Mouse (Mus musculus): ENCODE data around the gene Atp6v1c2.

Gene Atp6v1c2

GRCm38 (mm10) chr12:17329259-17329658 lies at the start of gene Atp6v1c2:
Atp6v1c2 (minus strand) TSS chr12:17329359.
- DNase-seq (ENCODE audit: low read depth), result no peak

GRCm38 (mm10) chr12:17376521-17376920 lies 47.4 kb upstream of the Atp6v1c2 start:
- DNase-seq (ENCODE audit: low read depth), result no peak

DNA sequence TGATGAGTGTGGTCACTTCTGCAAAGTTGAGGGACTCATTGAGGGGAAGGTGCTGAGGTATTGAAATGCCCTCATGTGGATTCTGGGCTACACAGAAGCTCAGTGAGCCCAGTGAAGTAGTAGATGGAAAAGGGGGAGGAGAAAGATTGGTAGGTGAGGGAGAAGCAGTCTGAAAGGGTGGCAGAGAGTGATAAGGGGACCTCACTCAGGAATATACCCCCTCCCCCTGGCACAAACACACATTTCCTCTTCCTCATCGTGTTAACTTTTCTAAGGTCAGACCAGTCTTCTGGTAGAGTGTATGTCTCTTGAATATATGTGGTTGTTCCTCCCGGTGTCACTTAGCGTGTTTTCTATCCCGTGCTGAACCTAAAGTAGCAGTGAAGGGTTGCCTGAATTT lies 46.1 kb upstream of the Atp6v1c2 start:
- no peak for DNase-seq (ENCODE audit: low read depth)

DNA sequence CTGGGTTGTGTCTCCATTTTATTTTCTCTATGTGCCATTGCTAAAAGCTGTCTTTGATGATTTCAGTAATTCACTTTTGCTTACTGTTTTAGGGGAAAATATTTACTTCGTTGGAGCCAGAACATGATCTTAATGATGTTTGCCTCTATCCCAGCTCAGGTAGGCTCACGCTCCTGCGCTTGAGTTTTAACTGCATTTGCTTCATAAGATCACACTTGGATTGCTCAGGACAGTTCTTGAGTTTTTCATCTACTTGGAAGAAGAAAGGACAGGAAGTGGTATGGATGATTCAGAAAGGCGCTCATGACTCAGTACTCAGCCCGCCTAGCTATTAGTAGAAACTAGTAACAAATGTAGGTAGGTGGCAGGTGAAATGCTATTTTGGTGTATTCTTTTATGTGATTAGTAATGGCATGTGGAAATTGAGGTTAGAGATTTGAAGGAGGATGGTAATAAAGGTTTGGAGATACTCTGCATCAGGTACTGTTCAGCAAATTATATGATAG lies 44.4 kb upstream of the Atp6v1c2 start:
- DNase-seq (ENCODE audit: low read depth), result peak; percentile 42

GRCm38 (mm10) chr12:17372696-17373095 lies 43.5 kb upstream of the Atp6v1c2 start:
- DNase-seq (ENCODE audit: low read depth), result peak; percentile 56

DNA sequence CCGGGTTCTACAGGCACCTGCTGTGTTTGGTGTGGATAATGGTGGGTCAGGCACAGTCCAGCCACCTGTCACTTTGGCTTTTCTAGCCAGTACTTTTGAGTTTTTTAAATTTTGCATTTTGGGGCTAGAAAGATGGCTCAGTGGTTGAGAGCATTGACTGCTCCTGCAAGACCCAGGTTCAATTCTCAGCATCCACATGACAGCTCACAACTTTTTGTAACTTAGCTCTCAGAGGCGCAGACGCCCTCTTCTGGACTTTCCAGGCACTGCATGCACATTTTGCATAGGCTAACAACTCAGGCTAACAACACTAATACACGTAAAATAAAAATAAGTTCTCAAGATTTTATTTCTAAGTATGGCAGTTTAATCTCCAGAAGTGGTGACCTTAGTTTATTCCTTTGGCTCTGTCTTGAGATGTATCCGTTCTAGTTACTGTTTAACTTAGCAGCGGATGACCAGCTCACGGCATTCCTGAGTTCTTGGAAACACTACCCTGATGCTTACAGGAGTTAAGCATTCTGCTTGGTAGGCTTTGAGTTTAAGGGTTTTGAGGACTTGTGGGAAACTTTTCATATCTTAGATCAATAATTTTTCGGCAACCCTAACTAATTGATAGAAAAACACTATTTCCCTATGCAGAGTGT lies 42.6 kb upstream of the Atp6v1c2 start:
- DNase-seq (ENCODE audit: low read depth), result peak; percentile 39

DNA sequence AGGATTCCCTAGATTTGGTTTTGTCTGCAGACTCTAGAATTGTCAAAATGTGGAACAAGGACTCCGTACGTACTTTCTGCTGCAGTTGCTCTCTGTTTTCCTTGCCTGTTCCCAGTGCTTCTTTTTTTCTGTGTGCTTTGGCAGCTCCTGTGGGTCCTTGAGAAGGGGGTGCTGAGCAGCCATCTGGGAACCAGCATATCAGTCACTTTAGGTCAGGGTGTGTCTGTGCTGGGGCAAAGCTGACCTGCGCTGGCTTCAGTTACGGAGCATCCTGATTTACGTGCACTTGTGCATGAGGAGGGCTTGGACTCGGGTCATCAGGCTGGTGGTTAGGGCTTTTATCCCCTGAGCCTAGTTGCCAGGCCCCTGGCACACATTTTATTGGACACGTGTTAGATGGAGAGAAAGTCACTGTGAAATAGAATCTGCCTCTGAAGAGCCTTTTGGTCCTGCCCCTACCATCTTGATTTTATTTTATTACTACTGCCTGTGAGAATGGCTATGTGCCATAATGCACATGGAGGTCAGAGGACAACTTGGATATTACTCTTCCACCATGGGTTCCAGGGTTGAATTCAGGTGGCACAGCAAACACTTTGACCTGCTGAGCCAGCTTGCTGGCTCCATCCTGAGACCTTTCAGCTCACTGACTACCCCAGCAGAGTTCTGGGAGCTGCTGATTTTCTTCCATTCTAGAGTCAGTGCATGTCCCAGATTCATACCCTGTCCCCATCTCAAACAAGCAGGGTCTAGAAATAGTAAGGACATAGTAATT lies 40.6 kb upstream of the Atp6v1c2 start:
- no peak for DNase-seq (ENCODE audit: low read depth)

- no peak for DNase-seq (ENCODE audit: low read depth)
Measured at GRCm38 (mm10) chr12:17369111-17369510, 40.0 kb upstream of the Atp6v1c2 start.

- DNase-seq (ENCODE audit: low read depth), result peak; percentile 56
Measured at GRCm38 (mm10) chr12:17366981-17367380, 37.8 kb upstream of the Atp6v1c2 start.

DNA sequence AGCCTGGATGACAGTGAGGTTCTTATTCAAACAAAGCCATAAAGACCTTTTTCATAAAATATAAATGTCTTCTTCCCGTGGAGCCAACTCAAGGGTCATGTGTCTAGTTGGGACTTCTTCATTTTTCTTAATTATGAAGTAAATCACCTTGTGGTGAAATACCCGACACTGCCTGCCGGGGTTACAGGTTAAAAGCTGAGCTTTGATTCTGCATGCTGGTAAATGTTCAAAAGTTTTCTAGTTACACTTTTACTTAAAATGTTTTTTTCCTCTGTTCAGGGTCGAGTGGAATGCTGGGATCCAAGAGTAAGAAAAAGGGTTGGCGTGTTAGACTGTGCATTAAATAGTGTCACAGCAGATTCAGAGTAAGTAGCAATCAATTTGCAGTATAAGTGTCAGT lies 33.2 kb upstream of the Atp6v1c2 start:
- DNase-seq (ENCODE audit: low read depth), result no peak

DNA sequence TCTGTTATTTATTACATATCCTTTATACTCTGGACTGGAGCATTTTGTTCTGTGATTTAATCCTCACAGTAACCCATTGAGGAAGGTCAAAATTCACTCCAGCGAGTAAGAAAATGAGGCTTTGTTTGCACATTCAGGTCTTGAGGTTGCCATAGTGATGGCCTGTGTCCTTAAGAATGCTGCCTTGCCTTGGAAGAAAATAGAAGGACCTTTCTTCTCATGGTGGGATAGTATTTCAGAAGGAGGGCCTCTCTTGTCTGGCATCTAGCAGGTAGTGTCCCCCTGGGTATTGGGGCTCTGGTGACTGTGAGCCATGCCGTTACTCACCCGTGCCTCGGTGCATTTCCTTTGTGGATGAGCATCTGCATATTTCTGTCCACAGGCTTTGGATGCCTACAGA lies 31.5 kb upstream of the Atp6v1c2 start:
- DNase-seq (ENCODE audit: low read depth), result no peak

DNA sequence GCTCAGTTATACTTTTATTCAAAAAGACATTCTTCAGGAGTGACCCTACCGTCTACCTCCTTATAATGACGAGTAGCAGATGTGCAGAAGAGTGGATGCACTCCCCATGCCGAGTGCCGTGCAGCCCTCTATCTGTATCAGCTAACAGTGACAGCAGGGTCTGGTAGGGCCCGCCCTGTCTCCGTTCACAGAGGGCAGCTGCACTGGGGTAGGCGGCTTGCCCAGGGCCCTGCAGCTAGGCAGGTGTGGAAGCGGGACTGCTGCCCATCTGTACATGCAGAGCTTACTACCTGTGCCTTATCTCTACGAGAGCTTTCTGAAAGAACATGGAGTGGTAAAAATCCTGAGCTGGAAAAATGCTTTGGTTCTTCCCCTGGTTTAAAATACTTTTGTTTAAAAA lies 30.9 kb upstream of the Atp6v1c2 start:
- DNase-seq (ENCODE audit: low read depth), result no peak

- DNase-seq (ENCODE audit: low read depth), result no peak
Measured at GRCm38 (mm10) chr12:17358981-17359380, 29.8 kb upstream of the Atp6v1c2 start.

GRCm38 (mm10) chr12:17357795-17358194 lies 28.6 kb upstream of the Atp6v1c2 start:
- no peak for DNase-seq (ENCODE audit: low read depth)

DNA sequence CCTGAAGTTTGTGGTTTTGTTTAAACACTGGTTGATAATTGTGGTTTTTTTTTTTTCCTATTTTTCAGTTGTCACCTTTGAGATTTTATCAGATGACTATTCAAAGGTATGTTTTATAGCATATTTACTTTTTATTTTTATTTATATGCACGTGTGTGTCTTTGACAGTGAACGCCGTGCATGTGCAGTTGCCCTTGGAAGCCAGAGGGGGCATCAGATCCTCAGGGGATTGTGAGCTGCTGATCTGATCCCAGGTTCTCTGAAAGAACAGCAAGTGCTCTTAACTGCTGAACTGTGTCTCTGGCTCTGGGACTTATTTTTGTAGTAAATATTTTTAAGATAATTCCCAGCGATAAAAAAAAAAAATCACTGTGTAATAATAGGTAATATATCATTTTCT lies 27.7 kb upstream of the Atp6v1c2 start:
- DNase-seq (ENCODE audit: low read depth), result no peak

GRCm38 (mm10) chr12:17350106-17350505 lies 20.9 kb upstream of the Atp6v1c2 start:
- DNase-seq (ENCODE audit: low read depth), result no peak

DNA sequence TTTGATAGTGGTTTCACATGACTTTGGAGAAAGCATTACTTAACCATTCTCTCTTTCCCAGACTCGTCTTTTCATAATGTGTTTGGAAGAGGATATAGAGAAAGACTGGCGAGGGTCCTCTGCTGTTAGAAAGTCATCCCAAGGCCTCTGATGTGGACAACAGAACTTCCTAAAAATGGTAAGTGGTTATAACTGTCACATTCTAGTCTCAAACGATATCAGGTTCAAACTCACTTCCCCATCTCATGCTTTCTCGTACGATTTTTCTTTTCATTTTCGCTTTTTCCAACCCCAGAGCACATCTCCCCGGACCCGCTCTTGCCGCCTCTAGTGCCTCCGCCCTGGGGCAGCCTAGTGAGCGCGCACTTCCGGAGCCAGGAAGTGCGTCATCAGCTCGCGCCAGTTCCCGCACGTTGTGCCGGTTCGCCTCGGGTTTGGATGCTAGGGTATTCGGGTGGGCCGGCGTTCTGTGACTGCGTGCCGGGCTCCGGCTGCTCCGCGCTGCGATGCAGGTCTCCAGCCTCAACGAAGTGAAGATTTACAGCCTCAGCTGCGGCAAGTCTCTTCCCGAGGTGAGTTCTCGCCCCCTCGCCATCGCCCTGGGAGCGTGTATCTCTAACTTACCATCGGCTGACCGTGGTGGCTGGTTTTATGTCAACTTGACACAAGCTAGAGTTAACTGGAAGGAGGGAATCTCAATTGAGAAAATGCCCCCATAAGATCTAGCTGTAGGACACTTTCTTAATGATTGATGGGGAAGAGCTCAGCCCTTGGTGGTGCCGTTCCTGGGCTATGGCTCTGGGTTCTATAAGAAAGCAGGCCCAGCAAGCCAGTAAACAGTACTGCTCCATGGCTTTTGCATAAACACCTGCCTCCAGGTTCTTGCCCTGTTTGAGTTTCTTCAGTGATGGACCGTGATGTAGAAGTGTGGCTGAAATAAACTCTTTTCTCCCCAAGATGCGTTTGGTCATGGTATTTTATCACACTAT lies 19.2 kb upstream of the Atp6v1c2 start, which contains the start of gene Nol10:
Gene Nol10, plus strand, starts transcription at position 411 of the 989 bp plus-strand sequence.
- DNase-seq (ENCODE audit: low read depth), result peak; percentile 93

GRCm38 (mm10) chr12:17347327-17348047 lies 18.3 kb upstream of the Atp6v1c2 start:
- no peak for DNase-seq (ENCODE audit: low read depth)

DNA sequence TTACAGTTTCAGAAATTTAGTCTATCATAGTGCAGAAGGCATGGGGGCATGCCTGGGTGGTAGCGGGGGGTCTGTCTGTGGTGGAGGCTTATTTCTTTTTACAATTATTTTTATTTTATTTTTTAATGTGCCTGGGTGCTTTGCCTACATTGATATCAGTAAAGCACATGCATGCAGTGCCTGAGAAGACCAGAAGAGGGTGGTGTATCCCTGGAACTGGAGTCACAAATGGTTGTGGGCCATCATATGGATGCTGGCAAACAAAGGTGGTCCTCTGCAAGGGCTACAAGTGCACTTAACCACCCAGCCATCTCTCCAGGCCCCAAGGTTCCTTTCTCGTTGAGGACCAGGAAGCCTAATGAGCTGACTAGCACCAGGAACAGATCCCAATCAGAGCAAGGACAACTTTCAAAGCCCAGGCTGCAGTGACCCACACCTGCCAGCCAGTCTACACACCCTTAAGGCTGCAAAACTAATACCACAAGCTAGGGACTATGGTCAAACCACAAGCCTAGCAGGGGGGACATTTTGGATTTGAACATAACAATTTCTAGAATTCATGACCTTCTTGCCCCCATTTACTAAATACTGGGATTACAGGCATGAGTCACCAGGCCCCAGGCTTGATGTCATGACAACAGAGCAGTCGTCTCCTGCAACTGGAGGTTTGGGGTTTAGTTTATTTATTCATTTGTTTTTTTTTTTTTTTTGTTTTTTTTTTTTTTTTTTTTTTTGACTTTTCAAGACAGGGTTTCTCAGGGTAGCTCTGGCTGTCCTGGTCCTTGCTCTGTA lies 10.2 kb upstream of the Atp6v1c2 start:
- peak; percentile 22 for DNase-seq (ENCODE audit: low read depth)

- no peak for DNase-seq (ENCODE audit: low read depth)
Measured at GRCm38 (mm10) chr12:17338338-17338737, 9.2 kb upstream of the Atp6v1c2 start.

- DNase-seq (ENCODE audit: low read depth), result no peak
Measured at GRCm38 (mm10) chr12:17333459-17333858, 4.3 kb upstream of the Atp6v1c2 start.
